Mouse (Mus musculus): ENCODE data around the gene Lsm4. TPM values are rescaled to one million over a fixed set of nuclear protein-coding genes. Genes with fewer than 3 reads are reported as not detected.
A peak's percentile ranks its signal among the peaks of the same experiment; 100 is the strongest.

Gene Lsm4
- total and polyA plus RNA-seq, 3 experiments, result 152 to 2,024 (median 514) TPM

DNA sequence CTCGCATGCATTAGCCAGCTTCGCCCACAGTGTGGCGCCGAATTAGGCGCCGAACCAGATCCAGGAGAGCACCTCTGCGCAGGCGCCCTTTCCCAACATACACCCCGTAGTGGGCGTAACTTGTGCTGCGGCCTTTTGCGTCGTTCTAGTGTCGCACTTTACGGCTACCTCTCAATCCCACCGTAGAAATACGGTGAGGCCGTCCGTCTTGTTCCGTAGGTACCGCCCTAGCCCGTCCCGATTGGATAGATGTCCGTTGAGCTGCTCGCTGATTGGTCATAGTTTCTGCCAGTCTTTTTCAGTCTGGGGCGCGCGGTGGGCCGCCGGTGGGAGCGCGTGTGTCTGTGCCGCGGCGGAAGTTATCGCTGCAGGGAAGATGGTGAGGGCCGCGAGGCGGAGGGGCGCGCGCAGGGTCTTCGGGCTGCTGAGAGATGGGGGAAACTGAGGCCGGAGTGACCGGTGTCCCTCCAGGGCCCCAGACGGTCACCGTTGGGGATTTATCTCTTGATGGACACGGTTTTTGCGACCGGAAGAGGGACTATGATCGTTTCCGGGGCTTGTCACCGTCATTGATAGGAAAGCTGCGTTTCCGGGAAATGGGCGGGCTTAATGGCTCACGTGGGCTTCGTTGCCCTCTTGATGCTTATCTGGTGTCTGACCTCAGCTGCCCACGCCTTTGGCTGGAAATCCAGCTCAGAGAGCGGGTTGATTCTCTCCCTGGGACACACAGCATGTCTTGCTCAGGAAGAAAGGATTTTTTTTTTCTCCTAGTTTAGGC is at the start of gene Lsm4 (continued):
- TF ChIP-seq ZMIZ1 (IDR thresholded peaks at IDR 0.05; ENCODE audit: low read depth, low read length) (peak; percentile 74), NELFE (IDR thresholded peaks at IDR 0.05; ENCODE audit: low read depth, low read length) (peak; percentile 70), E2F4 (IDR thresholded peaks at IDR 0.05; ENCODE audit: borderline replicate concordance, low read depth, low read length) (no peak), MAX (IDR thresholded peaks at IDR 0.05; ENCODE audit: low read length) (peak; percentile 89), SIN3A (IDR thresholded peaks at IDR 0.05; ENCODE audit: low read length) (peak; percentile 87)

DNA sequence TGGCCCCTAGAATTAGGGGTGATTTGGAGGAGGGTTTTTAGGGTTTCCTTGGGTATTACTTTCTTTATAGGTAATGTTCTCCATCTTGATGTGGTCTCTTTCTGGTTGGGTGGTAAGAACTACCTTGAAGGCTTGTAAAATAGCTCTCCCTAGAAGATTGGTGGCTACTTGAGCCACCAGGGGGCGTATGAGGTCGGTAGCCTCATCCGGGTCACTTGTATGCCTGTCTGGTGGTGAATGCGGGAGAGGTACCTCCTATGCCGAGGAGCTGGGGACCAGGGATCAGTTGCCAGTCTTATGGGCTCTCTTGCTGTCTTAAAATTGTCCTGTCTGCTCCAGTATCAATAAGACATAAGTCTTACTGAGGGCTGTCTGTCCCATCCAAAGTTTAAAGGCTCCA is 47.9 kb upstream of the Lsm4 start:
- Histone ChIP-seq H3K79me2 (ENCODE audit: control insufficient read depth, insufficient read depth, low read length, poor library complexity) (no peaks in the 10 kb centered on the region; the same call in 1 of the 2 replicates), H3K36me3 (ENCODE audit: control insufficient read depth in 1 of 2, insufficient read depth in 2 of 2, low read length in 2 of 2) (peaks cover 0 to 6% of the 10 kb centered on the region in 2 experiments; a peak in 2 of 4 replicates), H3K4me3 (ENCODE audit: control insufficient read depth in 1 of 2, insufficient read depth in 1 of 2, low read depth in 2 of 2, low read length in 2 of 2) (no peak overlapping the region), H3K9ac (ENCODE audit: control insufficient read depth, low read depth, low read length, poor library complexity, severe bottlenecking) (no peak overlapping the region), H3K4me1 (ENCODE audit: control insufficient read depth in 1 of 2, insufficient read depth in 2 of 2, low read length in 2 of 2) (peaks cover 7 to 23% of the 10 kb centered on the region in 2 experiments; a peak in 3 of 4 replicates), H3K9me3 (replicated peaks; ENCODE audit: insufficient read depth, low read length) (no peaks in the 10 kb centered on the region), H3K27me3 (ENCODE audit: control insufficient read depth in 1 of 2, insufficient read depth in 2 of 2, low read length in 2 of 2) (no peaks in the 10 kb centered on the region), H3K27ac (ENCODE audit: control insufficient read depth, low read depth, low read length) (no peak overlapping the region)
- peak; percentile 63 for DNase-seq (ENCODE audit: low read depth, low spot score)
- TF ChIP-seq TBP (IDR thresholded peaks at IDR 0.05; ENCODE audit: low read depth, low read length) (no peak), E2F4 (IDR thresholded peaks at IDR 0.05; ENCODE audit: borderline replicate concordance, low read depth, low read length) (no peak), ZNF384 (IDR thresholded peaks at IDR 0.05; ENCODE audit: low read depth, low read length) (no peak), ZMIZ1 (IDR thresholded peaks at IDR 0.05; ENCODE audit: low read depth, low read length) (no peak), CTCF (IDR thresholded peaks at IDR 0.05 in 2 of 3, conservative IDR thresholded peaks at IDR 0.05 in 1 of 3; ENCODE audit: control insufficient read depth in 1 of 3, insufficient read depth in 1 of 3, low read depth in 2 of 3, low read length in 3 of 3, poor library complexity in 1 of 3, severe bottlenecking in 1 of 3) (peak; percentile 33 to 39 (median 37); a peak in 4 of 6 replicates), GABPA (IDR thresholded peaks at IDR 0.05; ENCODE audit: low read depth, low read length) (no peak), SMC3 (IDR thresholded peaks at IDR 0.05; ENCODE audit: low read depth, low read length) (peak; percentile 18)

DNA sequence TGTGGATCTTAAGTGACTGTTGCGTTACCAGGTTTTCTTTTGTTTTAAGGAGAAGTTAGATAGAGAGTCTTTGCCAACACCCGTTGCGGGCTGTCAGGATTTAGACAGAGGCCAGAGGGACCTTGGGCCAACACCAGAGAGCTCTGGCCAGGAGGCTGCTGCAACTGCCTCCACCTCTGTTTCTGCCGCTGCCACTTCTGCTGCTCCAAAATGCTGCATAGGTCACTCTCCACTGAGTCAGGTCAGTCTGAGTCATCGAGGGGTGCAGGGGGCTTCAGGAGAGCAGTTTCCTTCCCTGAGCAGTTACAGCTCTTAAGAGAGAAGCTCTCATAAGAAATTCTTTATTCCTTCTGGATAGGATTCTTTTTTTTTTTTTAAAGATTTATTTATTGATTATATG is 46.0 kb upstream of the Lsm4 start:
- no peak for DNase-seq (ENCODE audit: low read depth, low spot score)
- H3K9me3 ChIP-seq (replicated peaks; ENCODE audit: insufficient read depth, low read length), result no peaks in the 10 kb centered on the region
- H3K79me2 ChIP-seq (ENCODE audit: control insufficient read depth, insufficient read depth, low read length, poor library complexity), result no peaks in the 10 kb centered on the region; the same call in 1 of the 2 replicates
- no peaks in the 10 kb centered on the region for H3K27me3 ChIP-seq (ENCODE audit: control insufficient read depth in 1 of 2, insufficient read depth in 2 of 2, low read length in 2 of 2)
- peaks cover 0 to 2% of the 10 kb centered on the region in 2 experiments; a peak in 1 of 4 replicates for H3K36me3 ChIP-seq (ENCODE audit: control insufficient read depth in 1 of 2, insufficient read depth in 2 of 2, low read length in 2 of 2)
- H3K4me1 ChIP-seq (ENCODE audit: control insufficient read depth in 1 of 2, insufficient read depth in 2 of 2, low read length in 2 of 2), result peaks cover 2 to 23% of the 10 kb centered on the region in 2 experiments; a peak in 3 of 4 replicates
- TF ChIP-seq E2F4 (IDR thresholded peaks at IDR 0.05; ENCODE audit: borderline replicate concordance, low read depth, low read length) (no peak), TBP (IDR thresholded peaks at IDR 0.05; ENCODE audit: low read depth, low read length) (no peak), ZC3H11A (IDR thresholded peaks at IDR 0.05; ENCODE audit: low read depth, low read length) (no peak), GABPA (IDR thresholded peaks at IDR 0.05; ENCODE audit: low read depth, low read length) (no peak)
- H3K27ac ChIP-seq (ENCODE audit: control insufficient read depth, low read depth, low read length), result no peak overlapping the region
- no peak overlapping the region for H3K4me3 ChIP-seq (ENCODE audit: control insufficient read depth in 1 of 2, insufficient read depth in 1 of 2, low read depth in 2 of 2, low read length in 2 of 2)
- H3K9ac ChIP-seq (ENCODE audit: control insufficient read depth, low read depth, low read length, poor library complexity, severe bottlenecking), result no peak overlapping the region

All from MEL (cell line).